Mouse (Mus musculus) brain, adult 10 weeks (tissue): Measurements from ENCODE around the gene Pfn5. TPM values are rescaled to one million over a fixed set of nuclear protein-coding genes. Genes with fewer than 3 reads are reported as not detected.

Experiments used
- polyA plus RNA-seq: library from polyadenylated mRNA; stranded (reverse); fragments of 350-450 nt; fragmentation: Illumina TruSeq; extraction: RNeasy Lipid Tissue Mini Kit (QIAGEN cat#74804); gene quantifications from one replicate; pipeline ENCODE4 v1.2.3, GENCODE M21; 2015; ENCODE audit warnings: low read depth, low replicate concordance

Pfn5 gene
- not detected for polyA plus RNA-seq

DNA sequence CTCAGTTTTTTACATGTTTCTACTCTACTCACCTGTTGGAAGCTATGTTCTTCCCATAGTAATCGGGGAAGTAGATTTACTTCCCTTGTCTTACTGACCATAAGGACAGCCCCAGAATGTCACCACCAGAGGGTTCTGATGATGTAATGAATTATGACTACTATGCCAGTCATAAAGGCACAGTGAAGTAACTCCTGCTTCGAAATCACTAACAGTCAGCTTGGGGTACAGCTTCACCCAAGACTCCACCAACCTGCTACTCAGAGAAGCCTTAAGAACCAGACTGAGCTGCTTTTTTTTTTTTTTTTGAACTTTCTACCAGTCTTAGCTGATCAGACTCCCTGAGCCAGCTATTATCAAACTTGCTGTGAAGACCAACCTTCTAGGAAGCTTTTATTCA, at the start of gene Pfn5, which contains the start of gene Asb12:
TSS of gene Pfn5 (plus strand) at position 218 of the 400 bp plus-strand sequence.
TSS of gene Asb12 (minus strand) at position 101 of the 400 bp plus-strand sequence.

Other genes with a start within 250 kb of the Pfn5 start
- 2.9 TPM for gene Amer1, start 113.2 kb upstream of the Pfn5 start, polyA plus RNA-seq
- not detected for gene Asb12, start 117 bp upstream of the Pfn5 start, polyA plus RNA-seq
- 23.8 TPM for gene Zc4h2, start 100.4 kb downstream of the Pfn5 start, polyA plus RNA-seq
- gene Zc3h12b, start 153.6 kb downstream of the Pfn5 start, polyA plus RNA-seq, result 11.4 TPM